Mouse (Mus musculus): ENCODE results near the gene Tpra1.

DNA sequence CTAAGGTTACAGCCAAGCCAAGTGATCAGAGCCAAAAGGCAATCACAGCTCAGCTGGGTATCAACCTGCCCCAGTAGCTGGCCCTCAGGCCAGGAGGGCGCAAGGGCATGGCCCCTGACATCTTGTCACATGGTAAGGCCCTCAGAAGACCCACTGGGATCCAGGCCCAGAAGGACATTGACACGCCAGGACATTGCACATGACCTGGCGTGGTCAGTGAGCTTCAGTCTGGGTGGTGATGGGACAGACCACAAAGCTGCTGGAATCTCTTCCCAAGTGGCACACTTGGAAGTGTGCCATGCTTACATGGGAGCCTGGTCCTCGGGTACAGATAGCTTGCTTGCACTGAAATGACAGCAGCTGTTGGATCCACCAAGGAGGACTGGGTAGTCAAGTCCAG is 11.0 kb downstream of the Tpra1 start:
- no peak for TF ChIP-seq MAFK (IDR thresholded peaks at IDR 0.05; ENCODE audit: insufficient read depth, low read depth, low read length)
- no peak for TF ChIP-seq ZC3H11A (IDR thresholded peaks at IDR 0.05; ENCODE audit: borderline replicate concordance, low read depth, low read length)
- TF ChIP-seq HCFC1 (IDR thresholded peaks at IDR 0.05; ENCODE audit: borderline replicate concordance, insufficient read depth, low read length): no peak
- TF ChIP-seq CHD2 (IDR thresholded peaks at IDR 0.05; ENCODE audit: low read depth, low read length): no peak
- TF ChIP-seq ZNF384 (IDR thresholded peaks at IDR 0.05; ENCODE audit: low read depth, low read length): no peak

All from ES-E14 (cell line).